Mouse (Mus musculus) forebrain, embryonic 11.5 days (tissue): ENCODE data around the gene Picalm. TPM values are rescaled to one million over a fixed set of nuclear protein-coding genes. Genes with fewer than 3 reads are reported as not detected.
A peak's percentile ranks its signal among the peaks of the same experiment; 100 is the strongest.
"Not testable (repeated sequence)": the region's sequence is repeated elsewhere in the genome, so short reads cannot be mapped to it uniquely, and the experiment has no call there.

Experiments used
- ATAC-seq: fragments of 200-750 bp; cut with Nextera tagmentation; replicated peaks from 2 replicates; pipeline ENCODE4 v1.8.0; 2017; ENCODE audit warnings: moderate TSS enrichment; ENCODE audit not compliant: low FRiP score
- DNase-seq: peaks from one replicate; pipeline ENCODE4 v3.0.0-alpha.2; 2017; ENCODE audit warnings: low spot score
- H3K27ac ChIP-seq: fragments of 300-500 bp; sonication (generic); 2 replicates; pipeline ENCODE4 v1.5.1; 2014; ENCODE audit warnings: low read depth, low read length
- H3K27me3 ChIP-seq: fragments of 300-500 bp; sonication (generic); 2 replicates; pipeline ENCODE4 v1.6.1; 2014; ENCODE audit warnings: mild to moderate bottlenecking, low read length, mixed read lengths; ENCODE audit not compliant: control insufficient read depth, insufficient read depth
- H3K36me3 ChIP-seq: fragments of 300-500 bp; sonication (generic); 2 replicates; pipeline ENCODE4 v1.6.1; 2014; ENCODE audit warnings: mild to moderate bottlenecking, low read length, moderate library complexity, mixed read lengths; ENCODE audit not compliant: control insufficient read depth, insufficient read depth
- H3K4me1 ChIP-seq: fragments of 300-500 bp; sonication (generic); replicated peaks from 2 replicates; pipeline ENCODE4 v1.6.1; 2014; ENCODE audit warnings: low read length, mixed read lengths; ENCODE audit not compliant: control insufficient read depth, insufficient read depth
- H3K4me2 ChIP-seq: fragments of 300-500 bp; sonication (generic); 2 replicates; pipeline ENCODE4 v1.6.1; 2014; ENCODE audit warnings: low read depth, mild to moderate bottlenecking, low read length, moderate library complexity, mixed read lengths; ENCODE audit not compliant: severe bottlenecking
- H3K4me3 ChIP-seq: fragments of 300-500 bp; sonication (generic); 2 replicates; pipeline ENCODE4 v1.5.1; 2014; ENCODE audit warnings: low read depth, low read length
- H3K9ac ChIP-seq: fragments of 300-500 bp; sonication (generic); 2 replicates; pipeline ENCODE4 v1.6.1; 2014; ENCODE audit warnings: low read length
- H3K9me3 ChIP-seq: fragments of 300-500 bp; sonication (generic); 2 replicates; pipeline ENCODE4 v1.6.1; 2016; ENCODE audit warnings: low read length, mixed read lengths; ENCODE audit not compliant: control insufficient read depth
- WGBS: fragments of 180-500 bp; shearing (Covaris S2); extraction: QIAGEN DNeasy Blood & Tissue Kit; methylation state at CpG from one replicate; pipeline ENCODE4 v1.1.7; 2014; 5-methylcytosine and 5-hydroxymethylcytosine counted together
- polyA plus RNA-seq: library from polyadenylated mRNA; unstranded; fragments of >200 nt; fragmentation: Nextera tagmentation; extraction: Ambion mirVana; gene quantifications from 2 replicates; pipeline ENCODE4 v1.2.1, GENCODE M21; 2014

Picalm gene
- polyA plus RNA-seq, 1 experiment from 2014 or later, result 36.7 TPM

DNA sequence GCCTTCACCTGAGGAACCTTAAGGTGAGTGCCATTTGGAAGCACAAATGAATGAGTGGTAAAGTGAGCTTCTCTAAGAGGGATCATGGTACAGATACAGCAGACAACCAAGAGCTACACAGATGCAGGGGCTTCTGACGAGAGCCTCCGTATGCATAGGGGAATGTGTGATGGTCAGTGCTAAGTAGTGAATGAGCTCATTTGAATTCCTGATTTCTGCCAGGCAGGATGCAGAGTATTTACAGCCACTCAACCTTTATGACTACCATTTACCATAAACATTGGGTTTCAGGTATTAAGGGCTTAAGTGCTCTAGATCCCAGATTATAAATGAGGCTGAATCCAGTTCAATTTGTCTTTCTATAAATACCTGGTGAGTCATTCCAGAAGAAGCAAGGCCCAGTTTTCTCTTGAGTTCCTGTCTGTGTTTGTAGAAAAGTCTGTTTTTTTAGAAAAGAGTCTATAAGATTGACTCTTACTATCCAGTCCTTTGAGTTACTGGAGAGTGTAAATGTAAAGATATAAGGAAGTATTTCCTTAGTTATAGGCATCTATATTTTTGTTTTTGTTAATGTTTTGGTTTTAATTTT is 72.0 kb downstream of the Picalm start:
- Histone ChIP-seq H3K9me3 (no peaks in the 10 kb centered on the region), H3K4me3 (no peak overlapping the region), H3K4me2 (no peak overlapping the region), H3K4me1 (no peaks in the 10 kb centered on the region), H3K9ac (no peak overlapping the region), H3K27ac (no peak overlapping the region), H3K36me3 (no peaks in the 10 kb centered on the region), H3K27me3 (no peaks in the 10 kb centered on the region)
- no peak for DNase-seq
- no peak for ATAC-seq
- 83% methylated on average over 2 of the region's 2 CpGs for WGBS

DNA sequence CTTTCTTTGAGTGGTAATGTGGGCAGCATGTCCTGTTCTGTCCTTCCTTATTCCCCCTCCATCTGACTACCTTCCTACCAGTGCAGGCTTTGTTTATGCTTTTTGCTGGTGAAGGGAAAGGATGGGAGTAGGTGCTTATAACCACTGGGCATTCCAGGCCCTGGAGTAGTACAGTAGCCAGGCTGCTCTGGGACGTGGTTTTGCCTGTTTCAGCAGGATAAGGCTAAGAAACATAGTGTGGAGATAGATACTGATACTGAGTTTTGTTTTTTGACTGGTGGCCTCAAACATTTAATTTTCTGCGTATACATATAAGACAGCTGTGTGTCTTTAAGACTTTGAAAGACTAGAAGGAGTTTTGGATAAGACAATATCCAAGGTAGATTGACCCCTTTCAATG is 73.9 kb downstream of the Picalm start:
- 90% methylated on average over 2 of the region's 2 CpGs for WGBS
- DNase-seq, result no peak
- no peak overlapping the region for H3K9ac ChIP-seq
- no peak for ATAC-seq
- no peaks in the 10 kb centered on the region for H3K4me1 ChIP-seq
- no peaks in the 10 kb centered on the region for H3K9me3 ChIP-seq
- no peak overlapping the region for H3K4me3 ChIP-seq
- H3K27ac ChIP-seq, result no peak overlapping the region
- no peak overlapping the region for H3K4me2 ChIP-seq
- no peaks in the 10 kb centered on the region for H3K27me3 ChIP-seq
- peaks cover 2% of the 10 kb centered on the region; the same call in 1 of the 2 replicates for H3K36me3 ChIP-seq

DNA sequence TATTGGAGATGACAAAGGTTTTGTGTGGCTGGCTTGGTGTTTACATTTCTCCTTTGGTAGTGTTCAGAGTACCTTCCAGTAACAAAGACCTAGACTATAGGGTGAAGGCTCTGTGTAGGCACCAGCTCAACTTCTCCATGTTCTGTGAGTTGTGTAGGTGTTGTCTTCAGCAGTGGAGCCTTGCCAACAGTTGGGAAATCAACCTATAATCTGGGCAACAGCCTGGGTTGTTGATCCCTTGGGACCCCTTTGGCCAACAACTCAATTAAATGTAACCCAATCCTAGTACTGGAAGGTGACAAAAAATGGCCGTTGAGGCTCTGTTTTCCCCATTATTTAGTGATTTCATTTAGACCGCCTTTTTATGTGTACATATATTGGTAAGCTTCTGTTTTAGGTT is 80.1 kb downstream of the Picalm start:
- Histone ChIP-seq H3K4me3 (no peak overlapping the region), H3K36me3 (peaks cover 2% of the 10 kb centered on the region; the same call in 1 of the 2 replicates), H3K27ac (no peak overlapping the region), H3K27me3 (no peaks in the 10 kb centered on the region), H3K9me3 (no peaks in the 10 kb centered on the region), H3K9ac (no peak overlapping the region), H3K4me1 (no peaks in the 10 kb centered on the region), H3K4me2 (no peak overlapping the region)
- ATAC-seq, result no peak
- DNase-seq, result no peak
- WGBS, result 96% methylated on average over 2 of the region's 2 CpGs

DNA sequence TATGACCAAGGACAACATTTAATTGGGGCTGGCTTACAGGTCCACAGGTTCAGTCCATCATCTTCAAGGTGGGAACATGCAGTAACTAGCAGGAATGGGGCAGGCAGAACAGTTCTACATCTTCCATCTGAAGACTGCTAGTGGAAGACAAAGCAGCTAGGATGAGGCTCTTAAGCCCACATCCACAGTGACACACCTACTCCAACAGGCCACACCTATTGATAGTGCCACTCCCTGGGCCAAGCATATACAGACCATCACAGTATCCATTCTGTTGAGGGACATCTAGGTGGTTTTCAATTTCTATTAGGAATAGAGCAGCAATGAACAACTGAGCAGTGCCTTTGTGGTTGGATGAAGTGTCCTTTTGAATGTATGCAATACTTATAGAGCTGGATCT is 80.9 kb downstream of the Picalm start:
- Histone ChIP-seq H3K27me3 (no peaks in the 10 kb centered on the region), H3K36me3 (peaks cover 2% of the 10 kb centered on the region; the same call in 1 of the 2 replicates)

DNA sequence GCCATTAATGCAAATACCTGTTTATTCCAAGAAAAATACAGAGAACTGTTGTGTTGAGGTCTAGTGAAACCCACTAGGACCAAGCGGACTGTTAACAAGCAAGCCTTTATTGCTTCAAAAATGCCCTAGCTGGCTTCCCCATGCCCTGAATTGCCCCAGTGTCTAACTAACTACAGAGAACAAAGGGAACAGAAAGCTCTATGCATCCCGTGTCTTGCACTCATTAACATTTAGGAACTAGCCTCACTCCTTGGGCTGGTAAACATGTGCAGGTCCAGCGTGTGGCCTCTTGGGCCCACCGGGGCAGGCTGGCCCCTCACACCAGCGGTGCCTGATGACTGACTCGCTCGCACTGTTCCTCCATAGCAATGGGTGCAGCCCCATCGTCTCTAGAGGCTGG is 86.5 kb downstream of the Picalm start:
- no peaks in the 10 kb centered on the region for H3K27me3 ChIP-seq
- peak; percentile 56 for DNase-seq
- peak; percentile 76; the same call in 1 of the 2 replicates for ATAC-seq
- no peak overlapping the region for H3K9ac ChIP-seq
- 32% methylated on average over 8 of the region's 8 CpGs for WGBS
- no peaks in the 10 kb centered on the region for H3K36me3 ChIP-seq
- H3K27ac ChIP-seq, result no peak overlapping the region
- H3K4me3 ChIP-seq, result no peak overlapping the region
- no peak overlapping the region for H3K4me2 ChIP-seq
- H3K9me3 ChIP-seq, result no peaks in the 10 kb centered on the region
- H3K4me1 ChIP-seq, result 0 out of 2 replicates have a peak, but pooled peaks cover 6% of the 10 kb centered on the region

More for the DNA sequence above, 80.9 kb downstream of the Picalm start:
- H3K9me3 ChIP-seq, result no peaks in the 10 kb centered on the region
- no peak overlapping the region for H3K9ac ChIP-seq
- H3K4me2 ChIP-seq, result no peak overlapping the region
- H3K27ac ChIP-seq, result no peak overlapping the region
- no peaks in the 10 kb centered on the region for H3K4me1 ChIP-seq
- ATAC-seq (no peak), DNase-seq (no peak)
- no peak overlapping the region for H3K4me3 ChIP-seq

DNA sequence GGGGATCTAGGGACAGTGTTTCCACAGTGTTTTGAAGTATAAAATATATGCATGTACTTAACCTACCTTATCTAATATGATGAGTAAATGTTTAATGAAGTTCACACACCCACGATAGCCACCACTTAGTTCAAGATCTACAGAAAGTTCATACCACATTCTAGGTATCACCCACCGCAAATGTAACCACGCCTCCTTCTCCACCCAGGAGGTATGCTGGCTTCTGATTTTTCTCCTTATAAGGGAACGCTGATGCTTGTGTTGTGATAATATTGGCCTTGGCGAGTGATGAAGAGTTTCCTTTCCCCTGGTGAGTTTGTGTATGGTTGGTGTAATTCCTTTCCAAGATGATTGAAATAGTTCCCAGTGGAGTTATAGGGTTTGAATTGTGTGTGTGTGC is 88.1 kb downstream of the Picalm start:
- 89% methylated on average over 5 of the region's 5 CpGs for WGBS
- Histone ChIP-seq H3K27ac (no peak overlapping the region), H3K4me2 (no peak overlapping the region), H3K9ac (no peak overlapping the region), H3K4me1 (0 out of 2 replicates have a peak, but pooled peaks cover 6% of the 10 kb centered on the region), H3K27me3 (no peaks in the 10 kb centered on the region), H3K4me3 (no peak overlapping the region), H3K9me3 (no peaks in the 10 kb centered on the region), H3K36me3 (no peaks in the 10 kb centered on the region)
- ATAC-seq (no peak), DNase-seq (no peak)

DNA sequence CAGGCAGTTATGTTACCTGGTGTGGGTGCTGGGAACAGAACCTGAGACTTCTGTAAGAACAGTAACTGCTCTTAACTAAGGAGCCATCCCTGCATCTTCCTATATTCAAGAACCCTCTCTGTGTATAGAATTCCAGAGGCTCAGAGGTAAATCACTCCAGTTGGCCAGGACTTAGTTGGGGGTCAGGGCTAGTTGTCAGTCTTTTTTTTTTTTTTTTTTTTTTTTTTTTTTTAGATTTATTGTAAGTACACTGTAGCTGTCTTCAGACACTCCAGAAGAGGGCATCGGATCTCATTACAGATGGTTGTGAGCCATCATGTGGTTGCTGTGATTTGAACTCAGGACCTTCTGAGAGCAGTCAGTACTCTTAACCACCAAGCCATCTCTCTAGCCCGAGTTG is 91.5 kb downstream of the Picalm start:
- WGBS, result 82% methylated on average over 2 of the region's 2 CpGs
- H3K4me2 ChIP-seq, result no peak overlapping the region
- no peak overlapping the region for H3K4me3 ChIP-seq
- H3K4me1 ChIP-seq, result 0 out of 2 replicates have a peak, but pooled peaks cover 4% of the 10 kb centered on the region
- DNase-seq (no peak), ATAC-seq (no peak)
- H3K9me3 ChIP-seq, result no peaks in the 10 kb centered on the region
- no peak overlapping the region for H3K9ac ChIP-seq
- H3K27ac ChIP-seq, result no peak overlapping the region
- H3K27me3 ChIP-seq, result no peaks in the 10 kb centered on the region
- no peaks in the 10 kb centered on the region for H3K36me3 ChIP-seq

DNA sequence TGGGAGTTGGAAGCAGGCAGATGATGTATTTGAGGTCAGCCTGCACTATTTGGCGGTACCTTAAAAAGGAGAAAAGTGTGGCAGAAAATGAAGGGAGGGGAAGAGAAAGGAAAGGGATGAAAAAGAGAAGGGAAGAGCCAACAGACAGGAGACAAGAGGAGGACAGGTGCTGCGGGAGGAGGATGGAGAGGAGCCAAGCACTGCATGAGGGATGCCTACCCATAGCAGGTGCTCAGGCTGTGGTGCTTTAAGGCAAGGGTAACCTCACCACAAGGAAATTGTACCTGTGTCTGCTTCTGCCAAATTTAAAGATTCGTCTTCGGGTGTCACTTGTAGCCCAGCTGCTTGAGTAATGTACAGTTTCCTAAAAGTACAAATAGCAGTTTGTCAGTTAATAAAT is 98.1 kb downstream of the Picalm start:
- Histone ChIP-seq H3K27ac (no peak overlapping the region), H3K4me3 (no peak overlapping the region), H3K36me3 (no peaks in the 10 kb centered on the region), H3K9me3 (no peaks in the 10 kb centered on the region), H3K27me3 (no peaks in the 10 kb centered on the region), H3K4me1 (no peaks in the 10 kb centered on the region), H3K4me2 (no peak overlapping the region), H3K9ac (no peak overlapping the region)
- no peak for DNase-seq
- WGBS, result 87% methylated on average over 4 of the region's 4 CpGs
- no peak for ATAC-seq

DNA sequence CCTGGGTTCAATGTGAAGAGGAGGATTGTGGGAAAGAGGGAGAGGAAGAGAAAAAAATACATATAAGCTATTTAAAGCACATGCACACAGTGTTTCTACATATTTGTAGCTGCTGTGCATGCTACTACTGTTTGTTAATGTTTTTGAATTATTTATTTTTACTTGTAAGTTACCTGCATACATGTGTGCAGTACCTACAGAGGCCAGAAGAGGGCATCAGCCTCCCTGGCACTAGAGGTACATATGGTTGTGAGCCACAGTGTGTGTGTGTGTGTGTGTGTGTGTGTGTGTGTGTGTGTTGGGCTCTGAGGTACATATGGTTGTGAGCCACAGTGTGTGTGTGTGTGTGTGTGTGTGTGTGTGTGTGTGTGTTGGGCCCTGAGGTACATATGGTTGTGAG is 98.9 kb downstream of the Picalm start:
- H3K4me1 ChIP-seq, H3K9ac ChIP-seq, DNase-seq, H3K4me2 ChIP-seq, ATAC-seq, H3K36me3 ChIP-seq, H3K27me3 ChIP-seq, H3K27ac ChIP-seq, H3K9me3 ChIP-seq, H3K4me3 ChIP-seq: not testable (repeated sequence)
